Mouse (Mus musculus): ENCODE measurements at regions not wholly inside any gene's neighbourhood (a gene's known extent, or its start where the extent isn't known, plus 50 kb on each side); places are given as distances from the start of the nearest gene placed in this dataset.

GRCm38 (mm10) chr10:3652522-3652921, 87.6 kb upstream of the Plekhg1 start:
- TF ChIP-seq POLR2A (IDR thresholded peaks at IDR 0.05; ENCODE audit: borderline replicate concordance, control insufficient read depth, low read depth, low read length) (no peak), CTCF (IDR thresholded peaks at IDR 0.05; ENCODE audit: control insufficient read depth, insufficient read depth, low read length) (no peak)

GRCm38 (mm10) chr10:3656081-3656480, 84.1 kb upstream of the Plekhg1 start:
- H3K4me1 ChIP-seq (ENCODE audit: control insufficient read depth, insufficient read depth, low read length): no peaks in the 10 kb centered on the region
- H3K4me3 ChIP-seq (replicated peaks; ENCODE audit: control insufficient read depth, low read depth, low read length): no peak overlapping the region
- no peak overlapping the region for H3K27ac ChIP-seq (ENCODE audit: control insufficient read depth, insufficient read depth, low read depth, low read length, poor library complexity)
- TF ChIP-seq POLR2A (IDR thresholded peaks at IDR 0.05; ENCODE audit: borderline replicate concordance, control insufficient read depth, low read depth, low read length) (no peak), CTCF (IDR thresholded peaks at IDR 0.05; ENCODE audit: control insufficient read depth, insufficient read depth, low read length) (no peak)
- 74% methylated on average over 3 of the region's 3 CpGs for WGBS

More at GRCm38 (mm10) chr10:3652522-3652921, 87.6 kb upstream of the Plekhg1 start:
- 83% methylated on average over 3 of the region's 3 CpGs for WGBS
- no peak overlapping the region for H3K4me3 ChIP-seq (replicated peaks; ENCODE audit: control insufficient read depth, low read depth, low read length)
- H3K4me1 ChIP-seq (ENCODE audit: control insufficient read depth, insufficient read depth, low read length): no peaks in the 10 kb centered on the region
- H3K27ac ChIP-seq (ENCODE audit: control insufficient read depth, insufficient read depth, low read depth, low read length, poor library complexity): no peak overlapping the region

DNA sequence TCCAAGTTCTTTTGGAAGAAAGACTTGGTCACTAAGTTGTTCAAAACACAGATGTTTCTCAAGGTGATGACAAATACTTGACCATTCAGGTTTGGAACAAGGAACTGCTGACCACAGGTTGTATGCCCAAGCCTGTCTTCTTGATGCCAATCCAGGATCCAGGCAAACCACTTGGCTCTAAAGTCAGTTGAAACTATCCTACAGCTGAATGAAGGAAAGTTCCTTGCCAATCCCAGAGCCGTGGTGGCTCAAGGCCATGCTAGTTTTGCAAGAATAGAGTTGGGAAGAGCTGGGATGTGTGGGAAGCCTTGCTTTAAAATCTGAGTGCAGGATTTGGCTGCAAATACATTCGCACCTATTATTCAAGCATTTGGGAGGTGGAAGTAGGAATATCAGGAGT, 78.0 kb upstream of the Plekhg1 start:
- 80% methylated on average over 2 of the region's 2 CpGs for WGBS
- H3K27ac ChIP-seq (ENCODE audit: control insufficient read depth, insufficient read depth, low read depth, low read length, poor library complexity): no peak overlapping the region
- TF ChIP-seq POLR2A (IDR thresholded peaks at IDR 0.05; ENCODE audit: borderline replicate concordance, control insufficient read depth, low read depth, low read length) (no peak), CTCF (IDR thresholded peaks at IDR 0.05; ENCODE audit: control insufficient read depth, insufficient read depth, low read length) (no peak)

GRCm38 (mm10) chr10:3662571-3662970, 77.6 kb upstream of the Plekhg1 start:
- no peak overlapping the region for H3K4me3 ChIP-seq (replicated peaks; ENCODE audit: control insufficient read depth, low read depth, low read length)
- H3K4me1 ChIP-seq (ENCODE audit: control insufficient read depth, insufficient read depth, low read length): no peaks in the 10 kb centered on the region
- TF ChIP-seq POLR2A (IDR thresholded peaks at IDR 0.05; ENCODE audit: borderline replicate concordance, control insufficient read depth, low read depth, low read length) (no peak), CTCF (IDR thresholded peaks at IDR 0.05; ENCODE audit: control insufficient read depth, insufficient read depth, low read length) (no peak)
- H3K27ac ChIP-seq (ENCODE audit: control insufficient read depth, insufficient read depth, low read depth, low read length, poor library complexity): no peak overlapping the region
- 63% methylated on average over 1 of the region's 1 CpGs for WGBS

More for the DNA sequence above, 78.0 kb upstream of the Plekhg1 start:
- H3K4me3 ChIP-seq (replicated peaks; ENCODE audit: control insufficient read depth, low read depth, low read length): no peak overlapping the region
- no peaks in the 10 kb centered on the region for H3K4me1 ChIP-seq (ENCODE audit: control insufficient read depth, insufficient read depth, low read length)

DNA sequence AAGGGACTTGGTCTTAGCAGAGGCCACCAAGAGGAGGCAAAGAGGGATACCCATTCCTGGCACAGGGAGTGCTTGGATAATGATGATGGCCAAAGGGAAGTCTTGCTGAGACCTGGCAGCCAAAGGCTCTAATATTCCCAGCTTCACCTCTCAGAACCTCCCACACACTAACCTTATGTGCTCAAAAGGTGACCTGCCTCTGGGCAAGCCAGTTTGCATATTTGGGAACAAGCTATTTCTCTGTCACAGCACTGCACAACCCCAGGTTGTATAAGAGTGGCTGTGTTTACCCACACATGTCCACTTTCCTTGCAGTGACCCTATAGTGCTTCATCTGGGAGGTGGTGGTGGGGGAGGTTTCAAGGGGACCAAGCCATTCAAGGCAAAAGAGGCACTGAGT, 76.9 kb upstream of the Plekhg1 start:
- TF ChIP-seq POLR2A (IDR thresholded peaks at IDR 0.05; ENCODE audit: borderline replicate concordance, control insufficient read depth, low read depth, low read length) (no peak), CTCF (IDR thresholded peaks at IDR 0.05; ENCODE audit: control insufficient read depth, insufficient read depth, low read length) (no peak)
- H3K27ac ChIP-seq (ENCODE audit: control insufficient read depth, insufficient read depth, low read depth, low read length, poor library complexity): no peak overlapping the region
- no peak overlapping the region for H3K4me3 ChIP-seq (replicated peaks; ENCODE audit: control insufficient read depth, low read depth, low read length)
- H3K4me1 ChIP-seq (ENCODE audit: control insufficient read depth, insufficient read depth, low read length): no peaks in the 10 kb centered on the region

GRCm38 (mm10) chr10:3684481-3684880, 55.7 kb upstream of the Plekhg1 start:
- 77% methylated on average over 2 of the region's 2 CpGs for WGBS

More at GRCm38 (mm10) chr10:3684481-3684880, 55.7 kb upstream of the Plekhg1 start:
- Histone ChIP-seq H3K4me1 (ENCODE audit: control insufficient read depth, insufficient read depth, low read length) (no peaks in the 10 kb centered on the region), H3K27ac (ENCODE audit: control insufficient read depth, insufficient read depth, low read depth, low read length, poor library complexity) (no peak overlapping the region), H3K4me3 (replicated peaks; ENCODE audit: control insufficient read depth, low read depth, low read length) (no peak overlapping the region)
- TF ChIP-seq CTCF (IDR thresholded peaks at IDR 0.05; ENCODE audit: control insufficient read depth, insufficient read depth, low read length) (no peak), POLR2A (IDR thresholded peaks at IDR 0.05; ENCODE audit: borderline replicate concordance, control insufficient read depth, low read depth, low read length) (no peak)
